Mouse (Mus musculus): ENCODE measurements around the gene Cdk16.

GRCm38 (mm10) chrX:20663444-20663790, 24.3 kb upstream of the Cdk16 start:
- TF ChIP-seq CTCF (IDR thresholded peaks at IDR 0.05; ENCODE audit: control insufficient read depth, insufficient read depth, insufficient read length) (no peak), CEBPB (IDR thresholded peaks at IDR 0.05; ENCODE audit: low read depth) (no peak)
